Mouse (Mus musculus): Measurements from ENCODE around the gene Smg6. TPM values are rescaled to one million over a fixed set of nuclear protein-coding genes. Genes with fewer than 3 reads are reported as not detected.

The Smg6 gene
- polyA plus RNA-seq, 1 experiment = 25.3 TPM

- no peaks in the 10 kb centered on the region for H3K9me3 ChIP-seq (replicated peaks; ENCODE audit: control insufficient read depth, insufficient read depth, low read length, poor library complexity, severe bottlenecking)
- peak overlapping the region; percentile 71 for H3K9ac ChIP-seq (ENCODE audit: low read depth, poor library complexity, severe bottlenecking)
- TF ChIP-seq POLR2A (IDR thresholded peaks at IDR 0.05; ENCODE audit: insufficient read depth, low read length) = no peak
- no peak for TF ChIP-seq EP300 (IDR thresholded peaks at IDR 0.05; ENCODE audit: insufficient read depth, low read depth, low read length)
- no peak for TF ChIP-seq CTCF (IDR thresholded peaks at IDR 0.05; ENCODE audit: low read depth, low read length)
- H3K36me3 ChIP-seq (ENCODE audit: control insufficient read depth, insufficient read depth, low read length, poor library complexity, severe bottlenecking) = no peaks in the 10 kb centered on the region
- H3K27ac ChIP-seq (ENCODE audit: insufficient read depth, low read length) = no peak overlapping the region
- H3K4me1 ChIP-seq (ENCODE audit: control insufficient read depth, insufficient read depth, low read length) = peaks cover 2% of the 10 kb centered on the region
- peaks cover 39% of the 10 kb centered on the region for H3K27me3 ChIP-seq (ENCODE audit: control insufficient read depth, insufficient read depth, low read length, poor library complexity, severe bottlenecking)
- H3K4me3 ChIP-seq (ENCODE audit: low read depth, low read length) = peak overlapping the region; percentile 34
These were observed 242.3 kb downstream of the Smg6 start for GRCm38 (mm10) chr11:75167643-75168589.

GRCm38 (mm10) chr11:75168590-75169361 lies 243.2 kb downstream of the Smg6 start:
- Histone ChIP-seq H3K9ac (ENCODE audit: low read depth, poor library complexity, severe bottlenecking) (peak overlapping the region; percentile 71), H3K27ac (ENCODE audit: insufficient read depth, low read length) (no peak overlapping the region), H3K4me3 (ENCODE audit: low read depth, low read length) (peak overlapping the region; percentile 44), H3K27me3 (ENCODE audit: control insufficient read depth, insufficient read depth, low read length, poor library complexity, severe bottlenecking) (peaks cover 39% of the 10 kb centered on the region), H3K4me1 (ENCODE audit: control insufficient read depth, insufficient read depth, low read length) (peaks cover 2% of the 10 kb centered on the region), H3K36me3 (ENCODE audit: control insufficient read depth, insufficient read depth, low read length, poor library complexity, severe bottlenecking) (no peaks in the 10 kb centered on the region), H3K9me3 (replicated peaks; ENCODE audit: control insufficient read depth, insufficient read depth, low read length, poor library complexity, severe bottlenecking) (no peaks in the 10 kb centered on the region)
- peak; percentile 92 for TF ChIP-seq CTCF (IDR thresholded peaks at IDR 0.05; ENCODE audit: low read depth, low read length)
- no peak for TF ChIP-seq EP300 (IDR thresholded peaks at IDR 0.05; ENCODE audit: insufficient read depth, low read depth, low read length)
- no peak for TF ChIP-seq POLR2A (IDR thresholded peaks at IDR 0.05; ENCODE audit: insufficient read depth, low read length)

DNA sequence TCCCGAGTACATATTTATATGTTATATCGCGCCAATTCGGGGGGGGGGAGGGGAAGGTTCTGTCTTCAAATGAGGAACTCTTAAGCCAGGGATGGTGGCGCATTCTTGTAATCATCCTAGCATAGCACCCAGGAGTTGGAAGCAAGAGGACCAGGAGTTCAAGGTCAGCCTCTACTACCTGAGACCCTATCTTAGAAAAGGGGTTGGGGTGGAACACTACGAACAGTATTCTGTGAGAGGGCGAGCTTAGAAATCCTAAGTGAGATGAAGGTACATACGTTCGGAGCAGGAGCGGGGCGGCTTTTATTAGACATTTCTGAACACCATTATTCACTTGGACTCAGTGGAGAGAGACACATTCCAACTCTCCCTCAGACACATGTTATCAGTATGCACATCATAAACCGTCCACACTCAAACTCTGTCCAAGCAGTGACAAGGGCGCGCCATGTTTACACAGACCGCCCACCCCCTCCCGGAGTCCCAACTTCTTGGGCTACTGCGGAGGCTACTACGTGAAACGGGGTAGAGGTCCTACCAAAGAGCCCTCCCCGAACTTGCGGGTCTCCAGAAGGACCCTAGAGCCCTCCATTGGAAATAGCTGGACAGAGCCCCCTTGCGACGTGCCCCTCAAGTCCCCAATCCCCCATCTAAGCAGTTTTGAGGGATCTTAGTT lies 243.9 kb downstream of the Smg6 start, which contains the start of gene Hic1:
Hic1 (minus strand) TSS at position 115 of the 676 bp plus-strand sequence.
- Histone ChIP-seq H3K4me1 (ENCODE audit: control insufficient read depth, insufficient read depth, low read length) (peaks cover 2% of the 10 kb centered on the region), H3K36me3 (ENCODE audit: control insufficient read depth, insufficient read depth, low read length, poor library complexity, severe bottlenecking) (no peaks in the 10 kb centered on the region), H3K27ac (ENCODE audit: insufficient read depth, low read length) (no peak within 1 kb of the TSS), H3K9me3 (replicated peaks; ENCODE audit: control insufficient read depth, insufficient read depth, low read length, poor library complexity, severe bottlenecking) (no peaks in the 10 kb centered on the region), H3K27me3 (ENCODE audit: control insufficient read depth, insufficient read depth, low read length, poor library complexity, severe bottlenecking) (peaks cover 39% of the 10 kb centered on the region), H3K4me3 (ENCODE audit: low read depth, low read length) (peak within 1 kb of the TSS; percentile 53), H3K9ac (ENCODE audit: low read depth, poor library complexity, severe bottlenecking) (peak within 1 kb of the TSS; percentile 71)
- TF ChIP-seq POLR2A (IDR thresholded peaks at IDR 0.05; ENCODE audit: insufficient read depth, low read length) (no peak), CTCF (IDR thresholded peaks at IDR 0.05; ENCODE audit: low read depth, low read length) (no peak), EP300 (IDR thresholded peaks at IDR 0.05; ENCODE audit: insufficient read depth, low read depth, low read length) (no peak)

DNA sequence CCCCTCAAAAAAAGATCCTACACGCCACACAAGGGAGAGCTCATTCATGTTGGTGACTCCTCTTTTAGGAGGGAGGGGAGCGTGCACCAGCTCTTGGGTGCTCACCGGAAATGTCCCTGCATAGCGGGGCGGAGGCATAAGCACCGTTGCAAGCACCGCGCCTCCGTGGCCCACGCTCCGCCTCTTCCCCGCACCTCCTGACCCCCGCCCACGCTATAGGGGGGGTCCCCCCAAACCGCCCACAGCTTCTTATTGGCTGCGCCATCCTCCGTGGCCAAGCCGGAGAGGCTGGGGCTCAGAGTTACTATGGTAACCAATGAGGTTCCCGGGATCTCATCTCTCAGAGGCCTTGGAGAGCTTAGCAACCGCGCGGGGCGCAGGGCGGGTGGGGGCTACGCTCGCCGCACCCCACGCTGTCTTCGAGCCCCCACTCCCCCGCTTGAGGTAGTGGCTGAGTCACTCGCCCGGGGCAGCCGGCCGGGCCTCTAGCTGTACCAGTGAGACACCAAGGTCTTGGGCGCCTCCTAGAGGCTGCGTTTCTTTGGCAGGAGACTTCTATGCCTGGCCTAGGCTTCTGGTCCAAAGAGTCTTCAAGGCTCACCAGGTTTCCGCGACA lies 244.6 kb downstream of the Smg6 start:
- TF ChIP-seq CTCF (IDR thresholded peaks at IDR 0.05; ENCODE audit: low read depth, low read length) = peak; percentile 70
- no peak for TF ChIP-seq POLR2A (IDR thresholded peaks at IDR 0.05; ENCODE audit: insufficient read depth, low read length)
- TF ChIP-seq EP300 (IDR thresholded peaks at IDR 0.05; ENCODE audit: insufficient read depth, low read depth, low read length) = no peak
- peaks cover 39% of the 10 kb centered on the region for H3K27me3 ChIP-seq (ENCODE audit: control insufficient read depth, insufficient read depth, low read length, poor library complexity, severe bottlenecking)
- H3K36me3 ChIP-seq (ENCODE audit: control insufficient read depth, insufficient read depth, low read length, poor library complexity, severe bottlenecking) = no peaks in the 10 kb centered on the region
- H3K9me3 ChIP-seq (replicated peaks; ENCODE audit: control insufficient read depth, insufficient read depth, low read length, poor library complexity, severe bottlenecking) = no peaks in the 10 kb centered on the region
- H3K4me3 ChIP-seq (ENCODE audit: low read depth, low read length) = peak overlapping the region; percentile 53
- H3K27ac ChIP-seq (ENCODE audit: insufficient read depth, low read length) = no peak overlapping the region
- peaks cover 2% of the 10 kb centered on the region for H3K4me1 ChIP-seq (ENCODE audit: control insufficient read depth, insufficient read depth, low read length)
- peak overlapping the region; percentile 22 for H3K9ac ChIP-seq (ENCODE audit: low read depth, poor library complexity, severe bottlenecking)

- TF ChIP-seq CTCF (IDR thresholded peaks at IDR 0.05; ENCODE audit: low read depth, low read length) (no peak), POLR2A (IDR thresholded peaks at IDR 0.05; ENCODE audit: insufficient read depth, low read length) (no peak), EP300 (IDR thresholded peaks at IDR 0.05; ENCODE audit: insufficient read depth, low read depth, low read length) (no peak)
- no peak overlapping the region for H3K27ac ChIP-seq (ENCODE audit: insufficient read depth, low read length)
- 0 out of 2 replicates have a peak overlapping the region, but pooled peaks have one; percentile 42 for H3K9ac ChIP-seq (ENCODE audit: low read depth, poor library complexity, severe bottlenecking)
- H3K27me3 ChIP-seq (ENCODE audit: control insufficient read depth, insufficient read depth, low read length, poor library complexity, severe bottlenecking) = peaks cover 35% of the 10 kb centered on the region
- H3K36me3 ChIP-seq (ENCODE audit: control insufficient read depth, insufficient read depth, low read length, poor library complexity, severe bottlenecking) = no peaks in the 10 kb centered on the region
- no peaks in the 10 kb centered on the region for H3K9me3 ChIP-seq (replicated peaks; ENCODE audit: control insufficient read depth, insufficient read depth, low read length, poor library complexity, severe bottlenecking)
- peaks cover 2% of the 10 kb centered on the region for H3K4me1 ChIP-seq (ENCODE audit: control insufficient read depth, insufficient read depth, low read length)
- H3K4me3 ChIP-seq (ENCODE audit: low read depth, low read length) = no peak overlapping the region
These were observed 245.7 kb downstream of the Smg6 start for GRCm38 (mm10) chr11:75171186-75171865.

Measured in ES-Bruce4 (cell line).